Mouse (Mus musculus) gastrocnemius, adult 2 months (tissue): ENCODE results near the gene Smpd3. TPM values are rescaled to one million over a fixed set of nuclear protein-coding genes. Genes with fewer than 3 reads are reported as not detected.

Source experiments
- DNase-seq: peaks from one replicate; pipeline ENCODE4 v3.0.0; 2022
- H3K27ac ChIP-seq: fragments of 200-600 bp; 2 replicates; pipeline ENCODE4 v1.8.1; 2022; ENCODE audit warnings: mild to moderate bottlenecking
- H3K4me3 ChIP-seq: fragments of 200-600 bp; 2 replicates; pipeline ENCODE4 v1.8.1; 2022; ENCODE audit warnings: mild to moderate bottlenecking, moderate library complexity
- CTCF ChIP-seq: fragments of 200-600 bp; IDR thresholded peaks from 2 replicates; pipeline ENCODE4 v1.8.1; 2022; ENCODE audit warnings: antibody characterized with exemption, mild to moderate bottlenecking, moderate library complexity
- intact Hi-C: fragments of 180-260 bp; cut with DNase I; formaldehyde crosslinking; loops from one replicate; pipeline ENCODE4 v1.15.1; 2025
- total RNA-seq, 2 experiments: library from RNA; stranded (reverse); gene quantifications; 2 replicates each; pipeline ENCODE4 v1.2.3; 2021

The Smpd3 gene
- total RNA-seq, 2 experiments from 2014 or later: 0.79 to 1.9 TPM

- intact Hi-C loops: no loop called here
- H3K27ac ChIP-seq: no peak overlapping the region
- TF ChIP-seq CTCF: no peak
- no peak for DNase-seq
- no peak overlapping the region for H3K4me3 ChIP-seq
Measured at GRCm38 (mm10) chr8:106232751-106233150, 105.0 kb downstream of the Smpd3 start.

- Histone ChIP-seq H3K27ac (no peak overlapping the region), H3K4me3 (no peak overlapping the region)
- DNase-seq: no peak
- intact Hi-C loops: no loop called here
- TF ChIP-seq CTCF: no peak
Measured at GRCm38 (mm10) chr8:106231536-106231935, 106.3 kb downstream of the Smpd3 start.

GRCm38 (mm10) chr8:106226589-106226988 lies 111.2 kb downstream of the Smpd3 start:
- intact Hi-C loops: loop anchor here (1.0 to 10.0 kb wide), 2 partner anchors 86 to 178 kb away; no protein-coding TSS in a partner anchor
- peak; percentile 58 for DNase-seq
- peak; percentile 90 for TF ChIP-seq CTCF
- Histone ChIP-seq H3K27ac (no peak overlapping the region), H3K4me3 (no peak overlapping the region)

- H3K4me3 ChIP-seq: no peak overlapping the region
- no peak for DNase-seq
- TF ChIP-seq CTCF: peak; percentile 5; the same call in 1 of the 2 replicates
- intact Hi-C loops: loop anchor here (10.0 kb wide), 1 partner anchor 185 kb away; no protein-coding TSS in a partner anchor
- H3K27ac ChIP-seq: no peak overlapping the region
Measured at GRCm38 (mm10) chr8:106219620-106220019, 118.2 kb downstream of the Smpd3 start.

- intact Hi-C loops: no loop called here
- DNase-seq: no peak
- no peak for TF ChIP-seq CTCF
- Histone ChIP-seq H3K27ac (no peak overlapping the region), H3K4me3 (no peak overlapping the region)
Measured at GRCm38 (mm10) chr8:106213959-106214358, 123.8 kb downstream of the Smpd3 start.

DNA sequence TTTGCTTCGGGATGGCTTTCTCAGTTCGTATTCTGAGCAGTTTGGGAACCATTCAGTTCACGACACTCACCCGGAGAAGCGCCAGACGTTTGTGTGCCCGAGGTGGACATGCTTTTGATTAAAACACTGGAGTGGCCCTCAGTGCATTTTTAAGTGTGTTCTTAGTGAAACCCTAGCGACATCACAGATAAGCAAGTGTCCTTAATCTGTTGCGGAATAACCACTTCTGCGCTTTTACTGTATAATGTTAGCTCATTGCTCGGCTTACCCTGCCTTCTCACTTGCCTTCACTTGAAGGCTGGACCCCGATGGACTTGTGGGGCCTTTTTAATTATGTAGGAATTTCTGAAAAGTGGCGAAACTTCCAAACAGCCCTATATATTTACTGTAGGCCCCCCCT lies 126.4 kb downstream of the Smpd3 start:
- DNase-seq: no peak
- no peak for TF ChIP-seq CTCF
- peak overlapping the region; percentile 80 for H3K4me3 ChIP-seq
- peak overlapping the region; percentile 98 for H3K27ac ChIP-seq
- intact Hi-C loops: no loop called here

- DNase-seq: peak; percentile 97
- Histone ChIP-seq H3K27ac (peak within 1 kb of the TSS; percentile 98), H3K4me3 (peak within 1 kb of the TSS; percentile 80)
- intact Hi-C loops: no loop called here
- no peak for TF ChIP-seq CTCF
Measured at GRCm38 (mm10) chr8:106210821-106211345, 126.9 kb downstream of the Smpd3 start, which contains the start of the genes Slc7a6os and Prmt7. TSS of gene Slc7a6os (minus strand) at chr8:106210935. TSS of gene Prmt7 (plus strand) at chr8:106210936.

GRCm38 (mm10) chr8:106210035-106210731 lies 127.6 kb downstream of the Smpd3 start:
- intact Hi-C loops: no loop called here
- DNase-seq: no peak
- Histone ChIP-seq H3K27ac (peak overlapping the region; percentile 98), H3K4me3 (peak overlapping the region; percentile 80)
- TF ChIP-seq CTCF: no peak

Other genes with a start within 250 kb of the Smpd3 start
- gene Esrp2, start 201.0 kb downstream of the Smpd3 start, total RNA-seq: not detected
- 1 to 10 TPM; 3.5 TPM for gene Pla2g15, start 187.6 kb downstream of the Smpd3 start, total RNA-seq
- 10 to 100 TPM; 10.5 to 11.5 TPM for gene Slc7a6, start 169.1 kb downstream of the Smpd3 start, total RNA-seq
- gene Slc7a6os, start 127.1 kb downstream of the Smpd3 start, total RNA-seq: 1 to 10 TPM; 9.0 to 9.6 TPM
- gene Prmt7, start 127.1 kb downstream of the Smpd3 start, total RNA-seq: 10 to 100 TPM; 27.5 to 29.8 TPM
- 1 to 10 TPM; 1.2 to 1.7 TPM for gene Zfp90, start 77.3 kb upstream of the Smpd3 start, total RNA-seq
- not detected for gene 6030452D12Rik, start 162.5 kb upstream of the Smpd3 start, total RNA-seq
- under 1 TPM in 1 of 2 experiments, not detected in 1; 0.06 TPM for gene Cdh3, start 172.9 kb upstream of the Smpd3 start, total RNA-seq
- 100 to 1,000 TPM in 1 of 2 experiments, 10 to 100 TPM in 1; 92.2 to 103 TPM for gene Gm10073, start 235.5 kb upstream of the Smpd3 start, total RNA-seq